Mouse (Mus musculus) hindbrain, embryonic 16.5 days (tissue): ENCODE results near the gene Olfr843. TPM values are rescaled to one million over a fixed set of nuclear protein-coding genes. Genes with fewer than 3 reads are reported as not detected.

Experiments used
- ATAC-seq: fragments of 200-750 bp; cut with Nextera tagmentation; 2 replicates; pipeline ENCODE4 v1.8.0; 2017; ENCODE audit warnings: moderate TSS enrichment, moderate library complexity
- H3K27ac ChIP-seq: fragments of 300-500 bp; sonication (generic); 2 replicates; pipeline ENCODE4 v1.5.1; 2014; ENCODE audit warnings: low read depth, mild to moderate bottlenecking, control low read depth, low read length, moderate library complexity
- H3K27me3 ChIP-seq: fragments of 300-500 bp; sonication (generic); replicated peaks from 2 replicates; pipeline ENCODE4 v1.6.1; 2014; ENCODE audit warnings: low read length; ENCODE audit not compliant: control insufficient read depth, insufficient read depth
- H3K36me3 ChIP-seq: fragments of 300-500 bp; sonication (generic); 2 replicates; pipeline ENCODE4 v1.6.1; 2014; ENCODE audit warnings: mild to moderate bottlenecking, low read length, moderate library complexity, mixed read lengths; ENCODE audit not compliant: control insufficient read depth, insufficient read depth
- H3K4me1 ChIP-seq: fragments of 300-500 bp; sonication (generic); 2 replicates; pipeline ENCODE4 v1.6.1; 2014; ENCODE audit warnings: low read depth, low read length; ENCODE audit not compliant: control insufficient read depth, insufficient read depth
- H3K4me2 ChIP-seq: fragments of 300-500 bp; sonication (generic); 2 replicates; pipeline ENCODE4 v1.6.1; 2014; ENCODE audit warnings: mild to moderate bottlenecking, low read length, control low read depth, moderate library complexity
- H3K4me3 ChIP-seq: fragments of 300-500 bp; sonication (generic); 2 replicates; pipeline ENCODE4 v1.5.1; 2014; ENCODE audit warnings: mild to moderate bottlenecking, low read length, control low read depth, moderate library complexity
- H3K9ac ChIP-seq: fragments of 300-500 bp; sonication (generic); 2 replicates; pipeline ENCODE4 v1.6.1; 2014; ENCODE audit warnings: low read depth, mild to moderate bottlenecking, control low read depth, low read length, moderate library complexity
- H3K9me3 ChIP-seq: fragments of 300-500 bp; sonication (generic); 2 replicates; pipeline ENCODE4 v1.6.1; 2014; ENCODE audit warnings: mild to moderate bottlenecking, low read length, moderate library complexity; ENCODE audit not compliant: control insufficient read depth
- WGBS: fragments of 180-500 bp; shearing (Covaris S2); extraction: QIAGEN DNeasy Blood & Tissue Kit; methylation state at CpG from one replicate; pipeline ENCODE4 v1.1.7; 2014; 5-methylcytosine and 5-hydroxymethylcytosine counted together
- polyA plus RNA-seq: library from polyadenylated mRNA; unstranded; fragments of >200 nt; fragmentation: Nextera tagmentation; extraction: Ambion mirVana; gene quantifications from 2 replicates; pipeline ENCODE4 v1.2.1, GENCODE M21; 2015

The Olfr843 gene
- not detected in 2 replicates for polyA plus RNA-seq

DNA sequence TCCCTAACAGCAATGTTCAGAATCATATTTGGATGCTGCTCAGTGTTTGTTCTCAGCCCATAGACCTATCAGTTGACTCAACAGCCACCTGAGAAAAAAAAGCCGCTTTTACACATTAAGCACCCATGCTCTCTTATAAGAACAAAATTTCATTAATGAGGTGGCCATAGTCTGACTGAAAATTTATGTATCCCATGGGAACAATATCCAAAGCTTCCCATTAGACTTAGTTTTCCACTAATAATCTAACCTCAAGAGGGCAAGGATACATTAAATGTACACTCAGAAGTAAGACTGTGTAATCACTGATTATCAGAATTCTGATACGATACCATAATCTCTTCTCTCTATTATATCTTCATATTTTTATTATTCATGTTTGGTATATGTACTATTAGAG, at the start of gene Olfr843:
Gene Olfr843, minus strand, starts transcription at position 101 of the 400 bp plus-strand sequence.
- no peak within 1 kb of the TSS for H3K27ac ChIP-seq
- ATAC-seq: no peak
- H3K4me1 ChIP-seq: no peaks in the 10 kb centered on the region
- H3K4me2 ChIP-seq: no peak within 1 kb of the TSS
- H3K36me3 ChIP-seq: no peaks in the 10 kb centered on the region
- no peak within 1 kb of the TSS for H3K9ac ChIP-seq
- no peak within 1 kb of the TSS for H3K4me3 ChIP-seq
- peaks cover 5% of the 10 kb centered on the region; the same call in 1 of the 2 replicates for H3K9me3 ChIP-seq
- no peaks in the 10 kb centered on the region for H3K27me3 ChIP-seq
- 90% methylated on average over 2 of the region's 2 CpGs for WGBS

Other genes starting within 250 kb of the Olfr843 start
- gene Olfr835, start 219.3 kb downstream of the Olfr843 start, polyA plus RNA-seq: not detected in 2 replicates
- not detected in 2 replicates for gene Olfr836, start 131.6 kb downstream of the Olfr843 start, polyA plus RNA-seq
- not detected in 2 replicates for gene Olfr837, start 115.7 kb downstream of the Olfr843 start, polyA plus RNA-seq
- not detected in 2 replicates for gene Olfr839-ps1, start 74.7 kb downstream of the Olfr843 start, polyA plus RNA-seq
- not detected in 2 replicates for gene Olfr844, start 64.4 kb upstream of the Olfr843 start, polyA plus RNA-seq
- not detected in 2 replicates for gene Olfr845, start 84.5 kb upstream of the Olfr843 start, polyA plus RNA-seq
- gene Olfr846, start 112.0 kb upstream of the Olfr843 start, polyA plus RNA-seq: not detected in 2 replicates
- not detected in 2 replicates for gene Olfr847, start 126.7 kb upstream of the Olfr843 start, polyA plus RNA-seq
- not detected in 2 replicates for gene Olfr849, start 188.3 kb upstream of the Olfr843 start, polyA plus RNA-seq
- not detected in 2 replicates for gene Olfr850, start 226.3 kb upstream of the Olfr843 start, polyA plus RNA-seq
- not detected in 2 replicates for gene Olfr851, start 241.3 kb upstream of the Olfr843 start, polyA plus RNA-seq